In genomic region chr19:33979007-33979406, GRCm38 (mm10) we compare ENCODE assay signal across 11 mouse cellular contexts. TPM values are rescaled to one million over a fixed set of nuclear protein-coding genes. Genes with fewer than 3 reads are reported as not detected.
A peak's percentile ranks its signal among the peaks of the same experiment; 100 is the strongest.
DNase-seq lines count a peak whose midpoint lies in the region; TF ChIP-seq lines count a peak whose summit lies in the region.
"Had no signal": no experiment of that assay in that cellular context is flagged by ENCODE, and none has a peak within 500 bp of the region (broad histone marks: within the 10 kb centered on the region; RNA-seq: fewer than 3 reads in every experiment).

No protein-coding gene starts in this region.

- WGBS in kidney, adult 2 months: 45% methylated on average over 3 of the region's 3 CpGs

- no peaks in the 10 kb centered on the region for H3K4me1 ChIP-seq in kidney, adult 2 months (ENCODE audit: control insufficient read depth, insufficient read depth, low read length)
- H3K4me1 ChIP-seq: lung, embryonic 15.5 days had no signal

- H3K36me3 ChIP-seq in kidney, adult 2 months (ENCODE audit: control insufficient read depth, insufficient read depth, low read length): no peaks in the 10 kb centered on the region
- H3K36me3 ChIP-seq: lung, embryonic 15.5 days had no signal

- TF ChIP-seq POLR2A in kidney, adult 2 months (IDR thresholded peaks at IDR 0.05; ENCODE audit: low read depth, low read length): no peak

- H3K27me3 ChIP-seq in kidney, adult 2 months (replicated peaks; ENCODE audit: control insufficient read depth, insufficient read depth, low read length): no peaks in the 10 kb centered on the region
- H3K27me3 ChIP-seq: lung, embryonic 15.5 days had no signal

- peak; percentile 16 for DNase-seq in kidney, adult 2 months
- no peak for DNase-seq in kidney, adult 18-20 months
- DNase-seq in thymus, postnatal 14 days: peak; percentile 8
- no peak for DNase-seq in thymus, postnatal 25 days
- peak; percentile 61 for DNase-seq in embryo, embryonic 10.5 days (ENCODE audit: low spot score)
- peak; percentile 12 for DNase-seq in thymus, postnatal 4 days
- no peak for DNase-seq in gastrocnemius, adult 8-10 months (ENCODE audit: low spot score in 2 of 2)
- no peak for DNase-seq in cerebellum, adult 11 months
- DNase-seq: heart, postnatal 14 days had no signal

- TF ChIP-seq CTCF in kidney, adult 2 months (conservative IDR thresholded peaks at IDR 0.05; ENCODE audit: insufficient read depth, insufficient read length, low read depth, low read length): no peak

- H3K4me3 ChIP-seq in kidney, adult 2 months (ENCODE audit: insufficient read depth, low read depth, low read length): no peak overlapping the region
- H3K4me3 ChIP-seq: lung, embryonic 15.5 days had no signal

- no peak overlapping the region for H3K27ac ChIP-seq in kidney, adult 2 months (ENCODE audit: insufficient read depth, low read depth, low read length)
- H3K27ac ChIP-seq: lung, embryonic 15.5 days had no signal

RNA-seq across cellular contexts. Expression of gene Lipf, which starts 18.0 kb away (rescaled TPM):
- polyA plus RNA-seq in kidney, adult 2 months (2012; rRNA removed): not detected in 2 replicates
- total RNA-seq in gastrocnemius, adult 8-10 months (2022): under 1 TPM in 1 of 4 experiments, not detected in 3; 0.20 TPM
- total RNA-seq: heart, postnatal 14 days had no signal
- polyA plus RNA-seq: cortical plate, adult 2 months; lung, embryonic 15.5 days had no signal

RNA-seq across cellular contexts. Expression of gene Lipk, which starts 29.1 kb away (rescaled TPM):
- polyA plus RNA-seq in kidney, adult 2 months (2012; rRNA removed): not detected in 2 replicates
- total RNA-seq in gastrocnemius, adult 8-10 months (2022): not detected
- total RNA-seq: heart, postnatal 14 days had no signal
- polyA plus RNA-seq: lung, embryonic 15.5 days had no signal

Comparison
In these comparisons a context has a peak if more than half of its experiments do, and no peak if none do; other contexts are left out.
1. DNase-seq: peak in kidney, adult 2 months (single experiment), thymus, postnatal 14 days (single experiment), embryo, embryonic 10.5 days (single experiment) and thymus, postnatal 4 days (single experiment); none in kidney, adult 18-20 months (single experiment), thymus, postnatal 25 days (single experiment), gastrocnemius, adult 8-10 months (0 of 2) and cerebellum, adult 11 months (single experiment).